Mouse (Mus musculus) C2C12 (cell line): ENCODE measurements around the gene Vmn2r70.

Experiments used
- CTCF ChIP-seq: IDR thresholded peaks from one replicate; pipeline ENCODE4 v1.5.1; 2011; ENCODE audit not compliant: control insufficient read depth, insufficient read depth, insufficient read length
- MYOG ChIP-seq: IDR thresholded peaks from one replicate; pipeline ENCODE4 v1.6.1; 2011; ENCODE audit not compliant: control insufficient read depth, insufficient read length; ENCODE audit errors: extremely low read depth

DNA sequence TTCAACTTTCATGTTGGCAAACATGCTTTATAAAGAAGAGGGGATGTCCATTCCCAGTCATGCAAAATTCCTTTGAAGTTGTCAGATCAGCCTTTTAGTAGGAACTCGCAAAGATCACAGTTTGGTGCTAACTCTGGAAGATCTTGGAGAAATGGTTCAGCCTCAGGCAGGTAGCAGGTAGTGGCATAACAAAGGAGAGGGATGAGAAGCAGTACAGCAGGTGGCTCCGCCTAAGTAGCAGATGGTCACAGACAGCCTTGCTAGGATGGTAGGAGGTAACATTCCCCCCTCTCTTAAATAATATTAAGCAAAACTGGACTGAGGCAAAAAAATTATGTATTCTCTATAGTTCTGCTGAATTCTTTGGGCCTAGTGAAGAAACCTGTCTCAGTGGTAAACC, 26.9 kb downstream of the Vmn2r70 start:
- TF ChIP-seq CTCF (no peak), MYOG (no peak)
